Mouse (Mus musculus) stomach, embryonic 16.5 days (tissue): Measurements from ENCODE around the gene Ppp2r1a. TPM values are rescaled to one million over a fixed set of nuclear protein-coding genes. Genes with fewer than 3 reads are reported as not detected.
A peak's percentile ranks its signal among the peaks of the same experiment; 100 is the strongest.

ENCODE experiments used
- ATAC-seq: fragments of 200-750 bp; cut with Nextera tagmentation; 2 replicates; pipeline ENCODE4 v1.8.0; 2017; ENCODE audit warnings: moderate number of reproducible peaks, moderate TSS enrichment; ENCODE audit not compliant: insufficient read depth, low FRiP score
- H3K27ac ChIP-seq: fragments of 300-500 bp; sonication (generic); 2 replicates; pipeline ENCODE4 v1.5.1; 2014; ENCODE audit warnings: low read length
- H3K27me3 ChIP-seq: fragments of 300-500 bp; sonication (generic); 2 replicates; pipeline ENCODE4 v1.6.1; 2014; ENCODE audit warnings: low read length, control low read depth, mixed read lengths; ENCODE audit not compliant: control insufficient read depth, insufficient read depth
- H3K36me3 ChIP-seq: fragments of 300-500 bp; sonication (generic); 2 replicates; pipeline ENCODE4 v1.6.1; 2014; ENCODE audit warnings: low read length; ENCODE audit not compliant: control insufficient read depth, insufficient read depth
- H3K4me1 ChIP-seq: fragments of 300-500 bp; sonication (generic); 2 replicates; pipeline ENCODE4 v1.6.1; 2014; ENCODE audit warnings: low read length, control low read depth, mixed read lengths; ENCODE audit not compliant: control insufficient read depth, insufficient read depth
- H3K4me2 ChIP-seq: fragments of 300-500 bp; sonication (generic); 2 replicates; pipeline ENCODE4 v1.6.1; 2014; ENCODE audit warnings: low read depth, low read length, mixed read lengths
- H3K4me3 ChIP-seq: fragments of 300-500 bp; sonication (generic); replicated peaks from 2 replicates; pipeline ENCODE4 v1.5.1; 2014; ENCODE audit warnings: mild to moderate bottlenecking, low read length
- H3K9ac ChIP-seq: fragments of 300-500 bp; sonication (generic); 2 replicates; pipeline ENCODE4 v1.6.1; 2014; ENCODE audit warnings: low read length
- H3K9me3 ChIP-seq: fragments of 300-500 bp; sonication (generic); replicated peaks from 2 replicates; pipeline ENCODE4 v1.6.1; 2016; ENCODE audit warnings: low read length, control low read depth; ENCODE audit not compliant: control insufficient read depth
- WGBS: fragments of 180-500 bp; shearing (Covaris S2); extraction: QIAGEN DNeasy Blood & Tissue Kit; methylation state at CpG from one replicate; pipeline ENCODE4 v1.1.7; 2014; 5-methylcytosine and 5-hydroxymethylcytosine counted together
- polyA plus RNA-seq: library from polyadenylated mRNA; unstranded; fragments of >200 nt; fragmentation: Nextera tagmentation; extraction: Ambion mirVana; gene quantifications from 2 replicates; pipeline ENCODE4 v1.2.1, GENCODE M21; 2015

Gene Ppp2r1a
- polyA plus RNA-seq, 1 experiment from 2014 or later = 345 TPM

DNA sequence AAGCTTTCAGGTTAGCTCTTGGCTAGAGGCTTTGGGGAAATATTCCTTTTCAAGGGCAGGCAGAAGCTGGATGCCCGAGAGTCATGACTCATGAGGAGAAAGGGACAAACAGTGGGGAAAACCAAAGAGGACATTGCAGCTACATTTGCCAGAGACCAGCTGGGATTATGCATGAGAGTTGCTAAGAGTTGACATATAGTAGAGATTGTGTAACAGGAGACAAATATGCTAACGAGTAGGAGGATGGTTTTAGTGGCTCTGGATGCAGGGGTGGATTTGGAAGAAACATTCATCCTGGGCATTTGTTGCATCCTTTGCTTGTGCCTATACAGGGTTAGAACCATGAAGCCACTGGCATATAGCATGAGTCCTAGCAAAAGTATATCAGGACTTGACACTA is 48.6 kb downstream of the Ppp2r1a start:
- no peak overlapping the region for H3K9ac ChIP-seq
- no peaks in the 10 kb centered on the region for H3K4me1 ChIP-seq
- ATAC-seq = no peak
- H3K9me3 ChIP-seq = no peaks in the 10 kb centered on the region
- no peak overlapping the region for H3K4me2 ChIP-seq
- WGBS = 76% methylated on average over 2 of the region's 2 CpGs
- no peaks in the 10 kb centered on the region for H3K36me3 ChIP-seq
- no peaks in the 10 kb centered on the region for H3K27me3 ChIP-seq
- H3K4me3 ChIP-seq = no peak overlapping the region
- H3K27ac ChIP-seq = no peak overlapping the region

DNA sequence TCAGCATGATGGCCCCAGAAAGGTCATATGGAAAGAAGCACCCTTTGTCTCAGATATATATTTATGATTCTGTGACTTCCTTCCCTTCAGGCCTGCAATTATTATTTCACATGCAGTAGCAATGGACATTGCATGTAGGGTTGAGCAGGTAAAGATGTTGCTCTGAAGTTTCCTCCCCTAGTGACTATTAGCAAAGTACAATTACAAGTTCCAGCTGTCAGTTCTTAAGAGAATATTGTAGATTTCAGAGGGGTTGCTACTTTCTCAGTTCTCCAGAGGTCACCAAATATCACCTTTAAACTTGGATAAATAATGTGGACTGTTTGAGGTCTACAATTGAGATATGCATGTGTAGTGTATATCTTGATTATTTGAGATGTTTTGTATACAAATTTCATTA is 51.3 kb downstream of the Ppp2r1a start, which contains the start of gene Vmn1r233:
TSS of gene Vmn1r233 (minus strand) at position 101 of the 400 bp plus-strand sequence.
- Histone ChIP-seq H3K4me1 (no peaks in the 10 kb centered on the region), H3K9ac (no peak within 1 kb of the TSS), H3K4me2 (no peak within 1 kb of the TSS), H3K36me3 (no peaks in the 10 kb centered on the region), H3K4me3 (no peak within 1 kb of the TSS), H3K27ac (no peak within 1 kb of the TSS), H3K9me3 (no peaks in the 10 kb centered on the region), H3K27me3 (no peaks in the 10 kb centered on the region)
- no peak for ATAC-seq

DNA sequence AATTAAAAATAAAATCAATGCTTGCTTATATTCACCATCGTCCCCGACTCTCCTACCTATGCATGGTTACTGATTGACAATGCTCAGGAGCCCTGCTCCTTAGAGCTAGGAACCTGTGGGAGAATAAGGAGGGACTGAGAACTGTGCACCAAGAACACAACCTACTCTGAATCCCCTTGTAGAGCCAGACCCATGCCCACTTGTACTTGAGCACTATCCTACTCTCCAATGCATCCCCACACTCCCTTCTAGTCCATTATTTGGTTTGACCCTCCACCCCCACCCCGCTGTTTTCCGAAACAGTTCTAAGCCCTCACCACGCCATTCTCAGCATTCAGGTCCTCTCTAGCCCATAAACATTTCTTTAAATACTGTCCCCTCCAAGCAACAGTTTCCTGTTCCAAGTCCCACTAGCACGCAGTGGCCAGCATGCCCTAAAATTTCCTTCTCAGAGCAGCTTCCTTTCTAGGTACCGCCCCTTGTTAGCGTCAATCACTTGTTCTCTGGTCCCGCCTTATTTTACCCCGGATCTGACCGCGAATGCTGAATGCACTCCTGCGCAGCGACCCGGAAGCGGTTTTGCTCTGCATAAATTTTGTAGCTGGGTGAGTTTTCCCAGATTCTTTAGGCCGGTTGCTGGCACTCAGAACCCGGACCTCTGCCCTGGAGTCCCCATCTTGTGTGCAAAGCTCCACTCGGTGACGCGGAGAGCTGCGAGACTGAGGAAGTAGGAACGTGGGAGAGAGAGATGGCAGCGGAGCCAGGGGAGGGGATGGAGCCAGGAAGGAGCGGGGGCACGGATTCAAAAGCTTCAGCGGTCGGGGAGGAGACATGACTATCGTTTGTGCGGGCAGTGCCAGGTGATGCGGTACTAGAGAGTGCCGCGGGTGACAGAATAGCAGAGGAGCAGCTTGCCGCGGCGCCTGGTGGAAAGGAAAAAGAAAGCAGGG is 63.5 kb downstream of the Ppp2r1a start, which contains the start of gene Zfp160:
TSS of gene Zfp160 (plus strand) at position 522 of the 950 bp plus-strand sequence.
- Histone ChIP-seq H3K9me3 (no peaks in the 10 kb centered on the region), H3K36me3 (peaks cover 6% of the 10 kb centered on the region; the same call in 1 of the 2 replicates), H3K4me2 (peak within 1 kb of the TSS; percentile 84), H3K27me3 (no peaks in the 10 kb centered on the region), H3K4me3 (peak within 1 kb of the TSS; percentile 93), H3K4me1 (peaks cover 10% of the 10 kb centered on the region; the same call in 1 of the 2 replicates), H3K27ac (peak within 1 kb of the TSS; percentile 93), H3K9ac (peak within 1 kb of the TSS; percentile 89)
- 5% methylated on average over 36 of the region's 36 CpGs for WGBS
- peak; percentile 96 for ATAC-seq

DNA sequence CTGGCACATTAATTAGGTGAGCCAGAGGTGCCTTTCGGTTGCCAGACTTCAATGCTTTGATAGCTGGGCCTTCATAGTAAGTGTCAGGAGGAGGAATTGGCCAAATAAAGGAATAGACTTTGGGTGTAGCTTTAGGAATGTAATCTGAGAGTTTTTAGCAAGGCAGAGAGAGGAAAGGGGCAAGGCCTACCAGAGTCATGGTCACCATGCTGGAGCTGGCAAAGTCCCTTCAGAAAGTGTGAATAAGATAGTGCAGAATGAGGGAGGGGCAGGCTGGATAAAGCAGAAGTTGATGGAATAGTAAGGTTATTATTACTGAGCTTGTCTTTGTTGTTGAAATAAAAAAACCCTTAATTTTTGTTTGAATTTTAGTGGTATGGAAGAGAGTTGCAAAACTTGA is 64.6 kb downstream of the Ppp2r1a start:
- H3K27ac ChIP-seq = peak overlapping the region; percentile 93; the same call in 1 of the 2 replicates
- peaks cover 9% of the 10 kb centered on the region; the same call in 1 of the 2 replicates for H3K36me3 ChIP-seq
- ATAC-seq = no peak
- H3K4me1 ChIP-seq = peaks cover 10% of the 10 kb centered on the region; the same call in 1 of the 2 replicates
- no peaks in the 10 kb centered on the region for H3K27me3 ChIP-seq
- H3K9ac ChIP-seq = peak overlapping the region; percentile 89
- no peaks in the 10 kb centered on the region for H3K9me3 ChIP-seq
- H3K4me2 ChIP-seq = peak overlapping the region; percentile 84
- 21% methylated on average over 1 of the region's 1 CpGs for WGBS
- peak overlapping the region; percentile 93 for H3K4me3 ChIP-seq

Other genes with a start within 250 kb of the Ppp2r1a start
- not detected in 2 replicates for gene Vmn1r227, start 215.5 kb upstream of the Ppp2r1a start, polyA plus RNA-seq
- gene Vmn1r228, start 159.2 kb upstream of the Ppp2r1a start, polyA plus RNA-seq = not detected in 2 replicates
- not detected in 2 replicates for gene Vmn1r229, start 133.8 kb upstream of the Ppp2r1a start, polyA plus RNA-seq
- gene Vmn1r230, start 104.9 kb upstream of the Ppp2r1a start, polyA plus RNA-seq = not detected in 2 replicates
- gene Vmn1r231, start 40.2 kb upstream of the Ppp2r1a start, polyA plus RNA-seq = not detected in 2 replicates
- gene Vmn1r232, start 25.6 kb upstream of the Ppp2r1a start, polyA plus RNA-seq = not detected in 2 replicates
- not detected in 2 replicates for gene Vmn1r233, start 51.2 kb downstream of the Ppp2r1a start, polyA plus RNA-seq
- gene Zfp160, start 63.6 kb downstream of the Ppp2r1a start, polyA plus RNA-seq = 11.8 and 12.2 TPM in 2 replicates